Mouse (Mus musculus) forebrain, embryonic 16.5 days (tissue): Measurements from ENCODE around the gene Rab14. TPM values are rescaled to one million over a fixed set of nuclear protein-coding genes. Genes with fewer than 3 reads are reported as not detected.

Source experiments
- ATAC-seq: fragments of 200-750 bp; cut with Nextera tagmentation; 2 replicates; pipeline ENCODE4 v1.8.0; 2017; ENCODE audit warnings: mild to moderate bottlenecking, moderate library complexity
- H3K27ac ChIP-seq: fragments of 300-500 bp; sonication (generic); 2 replicates; pipeline ENCODE4 v1.5.1; 2014; ENCODE audit warnings: low read length, control low read depth
- H3K27me3 ChIP-seq: fragments of 300-500 bp; sonication (generic); replicated peaks from 2 replicates; pipeline ENCODE4 v1.6.1; 2014; ENCODE audit warnings: low read length; ENCODE audit not compliant: control insufficient read depth, insufficient read depth
- H3K36me3 ChIP-seq: fragments of 300-500 bp; sonication (generic); 2 replicates; pipeline ENCODE4 v1.6.1; 2014; ENCODE audit not compliant: control insufficient read depth, insufficient read depth
- H3K4me1 ChIP-seq: fragments of 300-500 bp; sonication (generic); replicated peaks from 2 replicates; pipeline ENCODE4 v1.6.1; 2014; ENCODE audit warnings: low read length; ENCODE audit not compliant: control insufficient read depth, insufficient read depth
- H3K4me2 ChIP-seq: fragments of 300-500 bp; sonication (generic); 2 replicates; pipeline ENCODE4 v1.6.1; 2014; ENCODE audit warnings: mild to moderate bottlenecking, low read length, control low read depth
- H3K4me3 ChIP-seq: fragments of 300-500 bp; sonication (generic); replicated peaks from 2 replicates; pipeline ENCODE4 v1.5.1; 2014; ENCODE audit warnings: mild to moderate bottlenecking, low read length, control low read depth
- H3K9ac ChIP-seq: fragments of 300-500 bp; sonication (generic); replicated peaks from 2 replicates; pipeline ENCODE4 v1.6.1; 2014; ENCODE audit warnings: low read depth, low read length, control low read depth
- H3K9me3 ChIP-seq: fragments of 300-500 bp; sonication (generic); 2 replicates; pipeline ENCODE4 v1.6.1; 2016; ENCODE audit warnings: low read length; ENCODE audit not compliant: control insufficient read depth
- WGBS: fragments of 180-500 bp; shearing (Covaris S2); extraction: QIAGEN DNeasy Blood & Tissue Kit; methylation state at CpG from one replicate; pipeline ENCODE4 v1.1.7; 2014; 5-methylcytosine and 5-hydroxymethylcytosine counted together
- polyA plus RNA-seq: library from polyadenylated mRNA; unstranded; fragments of >200 nt; fragmentation: Nextera tagmentation; extraction: Ambion mirVana; gene quantifications from 2 replicates; pipeline ENCODE4 v1.2.1, GENCODE M21; 2015

The Rab14 gene
- polyA plus RNA-seq, 1 experiment from 2014 or later, result 405 TPM

- ATAC-seq, result no peak
- Histone ChIP-seq H3K4me1 (no peaks in the 10 kb centered on the region), H3K9ac (no peak overlapping the region), H3K27me3 (no peaks in the 10 kb centered on the region), H3K9me3 (no peaks in the 10 kb centered on the region), H3K27ac (no peak overlapping the region), H3K4me3 (no peak overlapping the region), H3K4me2 (no peak overlapping the region), H3K36me3 (peaks cover 22% of the 10 kb centered on the region)
- WGBS, result 93% methylated on average over 10 of the region's 10 CpGs
Measured at GRCm38 (mm10) chr2:35148806-35149205, 52.1 kb downstream of the Rab14 start.

GRCm38 (mm10) chr2:35141673-35142072 is 59.2 kb downstream of the Rab14 start:
- peaks cover 14% of the 10 kb centered on the region for H3K36me3 ChIP-seq
- H3K4me1 ChIP-seq, result no peaks in the 10 kb centered on the region
- no peak overlapping the region for H3K27ac ChIP-seq
- no peak overlapping the region for H3K4me2 ChIP-seq
- no peaks in the 10 kb centered on the region for H3K27me3 ChIP-seq
- H3K9me3 ChIP-seq, result no peaks in the 10 kb centered on the region
- no peak overlapping the region for H3K9ac ChIP-seq
- 90% methylated on average over 3 of the region's 3 CpGs for WGBS
- H3K4me3 ChIP-seq, result no peak overlapping the region
- ATAC-seq, result no peak

GRCm38 (mm10) chr2:35138576-35138975 is 62.3 kb downstream of the Rab14 start:
- Histone ChIP-seq H3K27me3 (no peaks in the 10 kb centered on the region), H3K36me3 (peaks cover 5% of the 10 kb centered on the region), H3K27ac (no peak overlapping the region), H3K4me3 (no peak overlapping the region), H3K4me2 (no peak overlapping the region), H3K9me3 (no peaks in the 10 kb centered on the region), H3K9ac (no peak overlapping the region), H3K4me1 (no peaks in the 10 kb centered on the region)
- ATAC-seq, result no peak
- 92% methylated on average over 1 of the region's 1 CpGs for WGBS

- no peaks in the 10 kb centered on the region; the same call in 1 of the 2 replicates for H3K36me3 ChIP-seq
- no peak for ATAC-seq
- H3K4me1 ChIP-seq, result peaks cover 12% of the 10 kb centered on the region
- H3K27me3 ChIP-seq, result no peaks in the 10 kb centered on the region
- H3K4me2 ChIP-seq, result no peak overlapping the region
- H3K9ac ChIP-seq, result no peak overlapping the region
- H3K4me3 ChIP-seq, result no peak overlapping the region
- no peak overlapping the region for H3K27ac ChIP-seq
- 53% methylated on average over 5 of the region's 5 CpGs for WGBS
- no peaks in the 10 kb centered on the region for H3K9me3 ChIP-seq
Measured at GRCm38 (mm10) chr2:35133891-35134290, 67.0 kb downstream of the Rab14 start.

- no peak for ATAC-seq
Measured at GRCm38 (mm10) chr2:35132662-35133055, 68.3 kb downstream of the Rab14 start.

GRCm38 (mm10) chr2:35131991-35132661 is 68.8 kb downstream of the Rab14 start:
- Histone ChIP-seq H3K27me3 (no peaks in the 10 kb centered on the region), H3K27ac (peak overlapping the region; percentile 52; the same call in 1 of the 2 replicates), H3K9me3 (no peaks in the 10 kb centered on the region), H3K36me3 (peaks cover 2% of the 10 kb centered on the region; the same call in 1 of the 2 replicates), H3K4me3 (peak overlapping the region; percentile 51), H3K4me1 (peaks cover 12% of the 10 kb centered on the region), H3K4me2 (peak overlapping the region; percentile 56), H3K9ac (peak overlapping the region; percentile 42; the same call in 1 of the 2 replicates)
- peak; percentile 100 for ATAC-seq
- WGBS, result under 1% methylated on average over 21 of the region's 21 CpGs

More at GRCm38 (mm10) chr2:35132662-35133055, 68.3 kb downstream of the Rab14 start:
- WGBS, result 6% methylated on average over 5 of the region's 5 CpGs
- Histone ChIP-seq H3K4me1 (peaks cover 12% of the 10 kb centered on the region), H3K9ac (peak overlapping the region; percentile 42; the same call in 1 of the 2 replicates), H3K27ac (no peak overlapping the region), H3K9me3 (no peaks in the 10 kb centered on the region), H3K27me3 (no peaks in the 10 kb centered on the region), H3K4me2 (peak overlapping the region; percentile 56), H3K36me3 (peaks cover 2% of the 10 kb centered on the region; the same call in 1 of the 2 replicates), H3K4me3 (peak overlapping the region; percentile 51)

GRCm38 (mm10) chr2:35131491-35131890 is 69.4 kb downstream of the Rab14 start:
- H3K4me2 ChIP-seq, result peak overlapping the region; percentile 56; the same call in 1 of the 2 replicates
- no peak overlapping the region for H3K9ac ChIP-seq
- H3K27ac ChIP-seq, result no peak overlapping the region
- peaks cover 2% of the 10 kb centered on the region; the same call in 1 of the 2 replicates for H3K36me3 ChIP-seq
- peaks cover 12% of the 10 kb centered on the region for H3K4me1 ChIP-seq
- H3K9me3 ChIP-seq, result no peaks in the 10 kb centered on the region
- ATAC-seq, result 0 out of 2 replicates have a peak, but pooled peaks have one; percentile 26
- H3K4me3 ChIP-seq, result no peak overlapping the region
- H3K27me3 ChIP-seq, result no peaks in the 10 kb centered on the region

Other genes starting within 250 kb of the Rab14 start
- gene Traf1, start 239.3 kb downstream of the Rab14 start, polyA plus RNA-seq, result 1.3 and 1.8 TPM in 2 replicates
- gene Hc, start 139.7 kb downstream of the Rab14 start, polyA plus RNA-seq, result 0.33 and 0.72 TPM in 2 replicates
- 0.38 TPM in 1 of 2 replicates, not detected in the other for gene AI182371, start 99.6 kb downstream of the Rab14 start, polyA plus RNA-seq
- 16.3 and 17.2 TPM in 2 replicates for gene Cntrl, start 91.6 kb downstream of the Rab14 start, polyA plus RNA-seq
- 16.7 and 22.3 TPM in 2 replicates for gene Gsn, start 55.3 kb upstream of the Rab14 start, polyA plus RNA-seq
- gene Stom, start 135.9 kb upstream of the Rab14 start, polyA plus RNA-seq, result 10.8 and 11.1 TPM in 2 replicates
- not detected in 2 replicates for gene 4930568D16Rik, start 166.6 kb upstream of the Rab14 start, polyA plus RNA-seq
- gene 4930402F06Rik, start 196.1 kb upstream of the Rab14 start, polyA plus RNA-seq, result not detected in 2 replicates